Mouse (Mus musculus): ENCODE results near the gene Flad1. TPM values are rescaled to one million over a fixed set of nuclear protein-coding genes. Genes with fewer than 3 reads are reported as not detected.
A peak's percentile ranks its signal among the peaks of the same experiment; 100 is the strongest.

Gene Flad1
- total RNA-seq, 4 experiments from 2014 or later: 55.5 to 71.8 (median 67.9) TPM

GRCm38 (mm10) chr3:89382950-89383349 is 28.7 kb downstream of the Flad1 start:
- no peak for DNase-seq (ENCODE audit: low spot score)

- no peak for DNase-seq (ENCODE audit: low spot score)
These were observed 29.4 kb downstream of the Flad1 start for GRCm38 (mm10) chr3:89382033-89382882.

DNA sequence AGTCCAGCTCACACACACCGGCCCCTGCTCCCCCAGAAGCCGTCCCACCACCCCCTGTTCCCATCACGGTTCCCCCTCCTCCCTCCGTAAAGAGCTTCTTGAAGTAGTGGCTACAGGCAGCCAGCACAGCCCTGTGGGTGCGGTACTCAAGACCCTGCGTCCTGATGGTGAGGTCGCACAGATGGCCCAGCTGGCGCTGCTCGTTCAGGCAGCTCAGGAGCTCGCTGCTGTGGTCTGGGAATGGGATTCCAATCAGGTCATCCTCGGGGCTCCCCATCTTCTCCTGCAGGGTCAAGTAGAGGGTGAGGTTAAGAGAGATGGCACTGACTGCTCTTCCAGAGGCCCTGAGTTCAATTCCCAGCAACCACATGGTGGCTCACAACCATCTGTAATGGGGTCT is 30.4 kb downstream of the Flad1 start:
- DNase-seq (ENCODE audit: low spot score): no peak

GRCm38 (mm10) chr3:89380711-89381110 is 31.0 kb downstream of the Flad1 start:
- DNase-seq (ENCODE audit: low spot score): no peak

DNA sequence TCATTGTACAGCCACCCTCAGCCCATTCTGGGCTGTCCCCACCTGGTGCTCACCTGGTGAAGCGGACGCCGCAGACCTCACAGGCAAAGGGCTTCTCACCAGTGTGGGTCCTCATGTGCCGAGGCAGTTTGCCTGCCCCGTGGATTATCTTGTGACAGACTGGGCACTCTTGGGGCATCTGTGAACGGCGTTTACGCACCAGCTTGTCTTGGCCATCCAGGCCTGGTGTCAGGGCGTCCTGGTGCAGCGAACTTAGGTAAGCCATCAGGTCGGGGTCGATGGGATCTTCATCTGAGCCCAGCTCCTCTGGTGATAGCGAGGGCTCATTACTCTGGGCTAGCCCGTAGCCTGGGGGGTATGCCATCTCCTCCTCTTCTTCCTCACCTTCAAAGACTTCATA is 31.4 kb downstream of the Flad1 start:
- no peak for DNase-seq (ENCODE audit: low spot score)

GRCm38 (mm10) chr3:89379388-89380131 is 32.1 kb downstream of the Flad1 start:
- no peak for DNase-seq (ENCODE audit: low spot score)

DNA sequence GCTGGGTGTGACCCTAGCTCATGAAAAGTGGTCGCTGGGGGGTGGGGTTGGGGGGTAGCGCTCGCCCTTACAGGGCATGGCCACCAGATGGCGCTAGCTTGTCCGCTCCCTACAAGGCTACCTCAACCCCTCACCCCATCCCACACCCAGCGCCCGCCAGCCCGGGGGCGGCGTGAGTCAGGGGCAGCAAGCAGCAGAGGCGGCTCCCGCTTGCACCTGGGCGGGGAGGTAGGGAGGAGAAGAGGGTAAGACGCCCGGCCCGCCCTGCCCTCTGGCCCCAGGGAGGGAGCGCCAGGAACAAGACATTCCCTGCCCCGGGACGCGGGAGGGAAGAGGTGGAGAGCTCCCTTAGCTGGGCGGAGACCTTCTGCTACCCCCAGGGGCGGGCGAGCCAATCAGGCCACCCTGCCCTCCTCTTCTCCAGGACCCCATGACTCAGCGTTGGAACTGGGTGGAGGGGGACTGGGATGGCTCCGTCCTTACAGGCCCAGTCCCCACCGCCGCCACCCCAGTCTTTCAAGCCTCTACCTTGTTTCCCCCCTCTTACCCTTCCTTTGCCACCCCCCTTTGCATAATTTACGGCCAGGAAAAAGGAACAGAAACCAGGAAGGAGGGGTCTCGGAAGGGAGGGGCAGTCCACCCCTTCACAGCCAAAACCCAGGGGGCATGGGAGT is 33.1 kb downstream of the Flad1 start:
- peak; percentile 53 for DNase-seq (ENCODE audit: low spot score)

GRCm38 (mm10) chr3:89377831-89378230 is 33.8 kb downstream of the Flad1 start:
- no peak for DNase-seq (ENCODE audit: low spot score)

- DNase-seq (ENCODE audit: low spot score): no peak
These were observed 38.0 kb downstream of the Flad1 start for GRCm38 (mm10) chr3:89373581-89374231.

DNA sequence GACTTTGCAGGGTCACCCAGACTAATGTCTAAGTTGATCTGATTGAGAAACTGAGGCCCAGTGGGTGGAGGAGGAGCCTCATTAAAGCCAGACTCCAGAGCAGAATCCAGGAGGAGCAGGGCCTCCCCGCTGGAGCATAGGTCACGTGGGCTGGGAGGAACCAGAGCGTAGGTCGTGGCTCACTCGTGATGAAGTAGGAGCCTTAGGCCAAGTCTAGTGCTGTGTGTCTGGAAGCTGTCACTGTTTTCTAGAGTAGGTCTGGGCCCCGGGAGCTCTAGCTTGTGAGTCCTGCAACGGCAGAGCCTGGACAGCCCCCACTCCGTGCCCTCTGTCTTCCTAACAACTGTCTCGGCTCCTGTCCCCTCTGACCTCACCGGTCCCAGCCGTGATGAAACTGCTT is 44.3 kb downstream of the Flad1 start:
- no peak for DNase-seq (ENCODE audit: low spot score)

DNA sequence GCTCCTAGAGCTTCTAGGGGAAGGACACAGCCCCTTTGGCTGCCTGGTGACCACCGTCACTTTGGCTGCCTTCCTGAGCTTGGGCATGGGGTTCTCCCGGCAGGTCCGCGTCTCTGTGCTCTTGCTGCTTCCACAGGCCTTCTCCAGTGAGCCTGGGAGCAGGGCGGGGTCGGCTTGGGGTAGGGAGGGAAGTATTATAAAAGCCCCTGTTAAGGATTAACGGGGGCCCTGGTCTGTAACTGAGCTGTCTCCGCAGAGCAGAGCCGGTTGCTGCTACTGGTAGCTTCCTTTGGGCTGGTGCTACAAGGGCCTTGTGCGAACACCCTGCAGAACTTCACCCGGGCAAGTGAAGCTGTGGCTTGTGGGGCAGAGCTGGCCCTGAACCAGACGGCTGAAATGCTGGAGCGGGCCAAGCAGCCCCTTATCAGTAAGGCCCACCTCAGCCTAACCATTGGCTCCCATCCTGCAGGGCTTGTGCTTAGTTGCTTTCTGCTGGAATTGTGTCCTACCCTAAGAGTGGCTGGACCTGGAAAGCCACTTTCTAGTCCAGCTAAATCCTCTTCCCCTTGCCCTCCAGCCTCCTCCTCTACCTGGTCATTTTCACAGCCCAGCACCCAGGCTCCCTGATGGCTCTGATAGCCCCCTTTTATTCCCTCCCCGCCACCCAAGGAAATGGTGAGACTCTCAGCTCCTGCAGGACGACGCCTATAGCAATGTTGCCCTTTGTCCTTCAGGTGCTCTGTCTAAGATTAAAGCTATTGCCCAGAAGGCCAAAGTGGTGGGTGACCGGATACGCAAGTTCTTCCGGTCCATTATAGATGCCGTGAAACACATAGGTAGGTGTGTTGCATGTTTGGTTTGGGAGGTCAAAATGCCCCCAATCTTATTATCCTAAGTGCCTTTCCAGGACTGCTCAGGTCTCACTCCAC is 45.9 kb downstream of the Flad1 start:
- no peak for DNase-seq (ENCODE audit: low spot score)

DNA sequence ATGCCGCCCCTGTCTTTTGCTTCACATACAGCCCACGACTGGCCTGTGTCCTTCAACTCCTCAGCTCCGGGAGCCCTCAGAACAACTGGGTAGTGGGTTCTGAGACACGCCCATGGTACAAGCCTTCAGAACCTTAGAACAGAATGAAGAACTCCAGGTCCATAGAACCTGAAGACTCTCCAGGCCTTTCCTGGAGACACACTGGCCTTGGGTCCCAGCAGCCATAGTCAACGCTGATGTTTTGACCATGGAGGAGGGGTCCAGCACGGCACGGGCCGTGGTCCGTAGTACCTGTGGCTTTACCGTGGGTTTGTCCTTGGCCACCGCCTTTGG is 46.6 kb downstream of the Flad1 start, which contains the start of gene Dcst1:
Gene Dcst1 (minus strand): TSS at position 101 of the 333 bp plus-strand sequence.
- DNase-seq (ENCODE audit: low spot score): no peak

DNA sequence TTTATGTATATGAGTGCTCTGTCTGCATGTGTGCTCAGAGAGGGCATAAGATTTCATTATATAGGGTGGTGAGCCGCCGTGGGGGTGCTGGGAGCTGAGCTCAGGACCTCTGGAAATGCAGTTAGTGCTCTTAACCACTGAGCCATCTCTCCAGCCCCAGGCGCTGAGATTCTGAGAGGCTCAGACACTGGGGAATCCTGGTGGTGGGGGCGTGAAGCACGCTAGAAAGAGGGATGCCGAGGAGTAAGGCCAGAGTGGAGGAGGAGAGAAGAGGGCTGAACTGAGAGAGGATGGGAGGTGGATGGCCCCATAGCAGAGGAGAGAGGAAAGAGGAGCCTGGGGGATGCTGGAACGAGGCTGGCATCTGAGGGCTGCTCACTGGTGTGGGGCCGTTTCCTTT is 47.0 kb downstream of the Flad1 start:
- no peak for DNase-seq (ENCODE audit: low spot score)

- no peak for DNase-seq (ENCODE audit: low spot score)
These were observed 50.0 kb downstream of the Flad1 start, which contains the start of gene Dcst2 for GRCm38 (mm10) chr3:89361675-89362074. Gene Dcst2, plus strand, starts transcription at chr3:89361975.

DNA sequence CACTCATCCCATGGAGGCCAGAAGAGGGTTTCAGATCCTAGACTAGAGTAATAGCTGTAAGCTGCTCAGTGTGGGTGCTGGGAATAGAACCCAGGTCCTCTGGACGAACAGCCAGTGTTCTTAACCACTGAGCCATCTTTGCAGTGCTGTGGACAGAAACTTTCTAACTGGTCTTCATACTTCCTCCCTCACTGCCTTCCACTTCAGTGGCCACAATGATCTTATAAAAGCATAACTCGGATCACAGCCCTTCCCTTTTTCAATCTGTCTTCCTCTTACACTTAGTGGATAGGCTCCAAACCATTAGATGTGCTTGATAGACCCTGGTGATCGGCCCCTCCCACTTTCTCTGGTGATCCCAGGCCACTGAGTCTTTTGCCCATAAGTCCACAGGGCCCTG is 51.4 kb downstream of the Flad1 start:
- no peak for DNase-seq (ENCODE audit: low spot score)

- DNase-seq (ENCODE audit: low spot score): no peak
These were observed 52.0 kb downstream of the Flad1 start for GRCm38 (mm10) chr3:89359630-89360029.

- DNase-seq (ENCODE audit: low spot score): no peak
These were observed 55.6 kb downstream of the Flad1 start for GRCm38 (mm10) chr3:89356029-89356428.

DNA sequence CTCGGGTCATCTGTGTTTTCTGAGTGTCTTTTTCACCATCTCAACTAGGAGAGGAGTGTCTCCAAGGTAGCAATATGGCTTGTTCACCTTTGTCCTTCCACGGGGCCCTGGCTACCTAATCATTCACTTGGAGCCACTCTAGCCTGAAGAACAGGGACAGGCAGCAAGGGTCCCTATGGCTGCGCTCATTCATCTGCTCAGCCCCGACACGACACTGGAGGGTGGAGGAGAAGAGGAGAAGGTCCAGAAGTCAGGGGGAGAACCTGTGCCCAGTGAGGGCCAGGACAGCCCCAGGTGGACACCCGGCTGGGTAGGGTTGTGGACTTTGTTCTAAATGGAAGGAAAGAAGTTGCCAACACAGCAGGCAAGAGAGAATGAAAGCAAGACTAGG is 56.2 kb downstream of the Flad1 start:
- no peak for DNase-seq (ENCODE audit: low spot score)

GRCm38 (mm10) chr3:89354816-89355511 is 56.7 kb downstream of the Flad1 start:
- DNase-seq (ENCODE audit: low spot score): peak; percentile 89

- DNase-seq (ENCODE audit: low spot score): no peak
These were observed 60.4 kb downstream of the Flad1 start for GRCm38 (mm10) chr3:89351271-89351670.

Data from heart, adult 8-10 months (tissue).